Mouse (Mus musculus) limb, embryonic 12.5 days (tissue): ENCODE measurements around the gene Erc1. TPM values are rescaled to one million over a fixed set of nuclear protein-coding genes. Genes with fewer than 3 reads are reported as not detected.

Experiments
- ATAC-seq: fragments of 200-750 bp; cut with Nextera tagmentation; 2 replicates; pipeline ENCODE4 v1.8.0; 2017; ENCODE audit warnings: low read depth, moderate TSS enrichment; ENCODE audit not compliant: insufficient number of reproducible peaks, insufficient read depth, low FRiP score, low TSS enrichment
- H3K27ac ChIP-seq: fragments of 300-500 bp; sonication (generic); 2 replicates; pipeline ENCODE4 v1.5.1; 2016; ENCODE audit warnings: mild to moderate bottlenecking, moderate library complexity
- H3K27me3 ChIP-seq: fragments of 300-500 bp; sonication (generic); 2 replicates; pipeline ENCODE4 v1.6.1; 2016; ENCODE audit warnings: mild to moderate bottlenecking, moderate library complexity
- H3K36me3 ChIP-seq: fragments of 300-500 bp; sonication (generic); 2 replicates; pipeline ENCODE4 v1.6.1; 2016; ENCODE audit warnings: mild to moderate bottlenecking, moderate library complexity
- H3K4me1 ChIP-seq: fragments of 300-500 bp; sonication (generic); replicated peaks from 2 replicates; pipeline ENCODE4 v1.6.1; 2016
- H3K4me2 ChIP-seq: fragments of 300-500 bp; sonication (generic); 2 replicates; pipeline ENCODE4 v1.6.1; 2016; ENCODE audit warnings: mild to moderate bottlenecking, moderate library complexity
- H3K4me3 ChIP-seq: fragments of 300-500 bp; sonication (generic); replicated peaks from 2 replicates; pipeline ENCODE4 v1.5.1; 2016; ENCODE audit warnings: mild to moderate bottlenecking
- H3K9ac ChIP-seq: fragments of 300-500 bp; sonication (generic); replicated peaks from 2 replicates; pipeline ENCODE4 v1.6.1; 2016; ENCODE audit warnings: mild to moderate bottlenecking, moderate library complexity
- H3K9me3 ChIP-seq: fragments of 300-500 bp; sonication (generic); 2 replicates; pipeline ENCODE4 v1.6.1; 2016; ENCODE audit warnings: mild to moderate bottlenecking, moderate library complexity
- WGBS: fragments of 180-500 bp; shearing (Covaris S2); methylation state at CpG from one replicate; pipeline ENCODE4 v1.1.7; 2016; 5-methylcytosine and 5-hydroxymethylcytosine counted together
- polyA plus RNA-seq: library from polyadenylated mRNA; unstranded; fragments of >200 nt; fragmentation: Nextera tagmentation; extraction: Ambion mirVana; gene quantifications from 2 replicates; pipeline ENCODE4 v1.2.1, GENCODE M21; 2016

The Erc1 gene
- polyA plus RNA-seq, 1 experiment from 2014 or later, result 34.6 TPM

- ATAC-seq, result no peak
- WGBS, result 42% methylated on average over 7 of the region's 7 CpGs
- no peak overlapping the region for H3K9ac ChIP-seq
Observed at GRCm38 (mm10) chr6:119558855-119559254, 289.1 kb downstream of the Erc1 start.

GRCm38 (mm10) chr6:119554439-119554838 lies 293.5 kb downstream of the Erc1 start:
- WGBS, result 76% methylated on average over 8 of the region's 8 CpGs
- Histone ChIP-seq H3K9ac (no peak overlapping the region), H3K9me3 (no peaks in the 10 kb centered on the region), H3K4me2 (no peak overlapping the region), H3K27ac (no peak overlapping the region), H3K27me3 (no peaks in the 10 kb centered on the region), H3K36me3 (no peaks in the 10 kb centered on the region), H3K4me3 (no peak overlapping the region), H3K4me1 (0 out of 2 replicates have a peak, but pooled peaks cover 7% of the 10 kb centered on the region)
- ATAC-seq, result no peak

More at GRCm38 (mm10) chr6:119558855-119559254, 289.1 kb downstream of the Erc1 start:
- H3K4me3 ChIP-seq, result no peak overlapping the region
- no peaks in the 10 kb centered on the region for H3K36me3 ChIP-seq
- no peaks in the 10 kb centered on the region for H3K9me3 ChIP-seq
- H3K4me2 ChIP-seq, result no peak overlapping the region
- H3K27ac ChIP-seq, result no peak overlapping the region
- peaks cover 5% of the 10 kb centered on the region; the same call in 1 of the 2 replicates for H3K4me1 ChIP-seq
- no peaks in the 10 kb centered on the region for H3K27me3 ChIP-seq

GRCm38 (mm10) chr6:119544518-119544864 lies 303.5 kb downstream of the Erc1 start:
- Histone ChIP-seq H3K4me2 (peak overlapping the region; percentile 84), H3K4me3 (peak overlapping the region; percentile 87), H3K4me1 (peaks cover 27% of the 10 kb centered on the region), H3K27me3 (peaks cover 4% of the 10 kb centered on the region; the same call in 1 of the 2 replicates), H3K9ac (peak overlapping the region; percentile 93), H3K9me3 (0 out of 2 replicates have a peak, but pooled peaks cover 3% of the 10 kb centered on the region), H3K27ac (peak overlapping the region; percentile 56; the same call in 1 of the 2 replicates), H3K36me3 (no peaks in the 10 kb centered on the region)
- ATAC-seq, result peak; percentile 48
- under 1% methylated on average over 14 of the region's 14 CpGs for WGBS

- peak; percentile 70 for ATAC-seq
- Histone ChIP-seq H3K4me1 (peaks cover 27% of the 10 kb centered on the region), H3K4me3 (peak within 1 kb of the TSS; percentile 87), H3K4me2 (peak within 1 kb of the TSS; percentile 84), H3K36me3 (no peaks in the 10 kb centered on the region), H3K9me3 (0 out of 2 replicates have a peak, but pooled peaks cover 3% of the 10 kb centered on the region), H3K27me3 (peaks cover 4% of the 10 kb centered on the region; the same call in 1 of the 2 replicates), H3K9ac (peak within 1 kb of the TSS; percentile 93), H3K27ac (peak within 1 kb of the TSS; percentile 78)
- WGBS, result under 1% methylated on average over 88 of the region's 120 CpGs
Observed at GRCm38 (mm10) chr6:119543803-119544517, 304.0 kb downstream of the Erc1 start, which contains the start of gene Wnt5b. Gene Wnt5b (minus strand): TSS chr6:119544347.

GRCm38 (mm10) chr6:119543456-119543802 lies 304.5 kb downstream of the Erc1 start:
- Histone ChIP-seq H3K4me1 (peaks cover 27% of the 10 kb centered on the region), H3K4me2 (peak overlapping the region; percentile 84), H3K9me3 (0 out of 2 replicates have a peak, but pooled peaks cover under 1% of the 10 kb centered on the region), H3K4me3 (peak overlapping the region; percentile 87), H3K9ac (peak overlapping the region; percentile 93), H3K36me3 (no peaks in the 10 kb centered on the region), H3K27ac (peak overlapping the region; percentile 78; the same call in 1 of the 2 replicates), H3K27me3 (peaks cover 4% of the 10 kb centered on the region; the same call in 1 of the 2 replicates)
- ATAC-seq, result no peak
- WGBS, result under 1% methylated on average over 30 of the region's 30 CpGs

- no peak overlapping the region for H3K27ac ChIP-seq
- no peaks in the 10 kb centered on the region for H3K27me3 ChIP-seq
- H3K4me3 ChIP-seq, result no peak overlapping the region
- H3K9me3 ChIP-seq, result no peaks in the 10 kb centered on the region
- 88% methylated on average over 12 of the region's 12 CpGs for WGBS
- no peak overlapping the region for H3K4me2 ChIP-seq
- H3K9ac ChIP-seq, result no peak overlapping the region
- ATAC-seq, result no peak
- H3K36me3 ChIP-seq, result no peaks in the 10 kb centered on the region
- H3K4me1 ChIP-seq, result peaks cover 8% of the 10 kb centered on the region
Observed at GRCm38 (mm10) chr6:119535867-119536266, 312.1 kb downstream of the Erc1 start.

GRCm38 (mm10) chr6:119533170-119533709 lies 314.7 kb downstream of the Erc1 start:
- Histone ChIP-seq H3K27ac (no peak overlapping the region), H3K4me2 (no peak overlapping the region), H3K27me3 (no peaks in the 10 kb centered on the region), H3K4me3 (no peak overlapping the region), H3K36me3 (no peaks in the 10 kb centered on the region), H3K9ac (no peak overlapping the region), H3K4me1 (0 out of 2 replicates have a peak, but pooled peaks cover 7% of the 10 kb centered on the region), H3K9me3 (no peaks in the 10 kb centered on the region)
- WGBS, result 84% methylated on average over 9 of the region's 9 CpGs
- no peak for ATAC-seq

- no peak overlapping the region for H3K9ac ChIP-seq
- H3K27me3 ChIP-seq, result no peaks in the 10 kb centered on the region
- WGBS, result 83% methylated on average over 3 of the region's 3 CpGs
- H3K9me3 ChIP-seq, result no peaks in the 10 kb centered on the region
- ATAC-seq, result no peak
- H3K36me3 ChIP-seq, result no peaks in the 10 kb centered on the region
- no peak overlapping the region for H3K4me2 ChIP-seq
- no peak overlapping the region for H3K27ac ChIP-seq
- H3K4me1 ChIP-seq, result peaks cover 2% of the 10 kb centered on the region; the same call in 1 of the 2 replicates
- no peak overlapping the region for H3K4me3 ChIP-seq
Observed at GRCm38 (mm10) chr6:119529659-119530058, 318.3 kb downstream of the Erc1 start.

GRCm38 (mm10) chr6:119526498-119526897 lies 321.5 kb downstream of the Erc1 start:
- no peak overlapping the region for H3K4me2 ChIP-seq

GRCm38 (mm10) chr6:119521931-119522391 lies 326.0 kb downstream of the Erc1 start:
- Histone ChIP-seq H3K27ac (no peak overlapping the region), H3K4me1 (peaks cover 20% of the 10 kb centered on the region), H3K36me3 (no peaks in the 10 kb centered on the region), H3K27me3 (no peaks in the 10 kb centered on the region), H3K9ac (no peak overlapping the region; the same call in 1 of the 2 replicates), H3K4me2 (no peak overlapping the region), H3K9me3 (no peaks in the 10 kb centered on the region), H3K4me3 (no peak overlapping the region)
- 37% methylated on average over 3 of the region's 3 CpGs for WGBS
- ATAC-seq, result no peak

More at GRCm38 (mm10) chr6:119526498-119526897, 321.5 kb downstream of the Erc1 start:
- no peak overlapping the region for H3K4me3 ChIP-seq
- H3K9me3 ChIP-seq, result no peaks in the 10 kb centered on the region
- no peaks in the 10 kb centered on the region for H3K27me3 ChIP-seq
- peaks cover 23% of the 10 kb centered on the region for H3K4me1 ChIP-seq
- ATAC-seq, result no peak
- no peak overlapping the region for H3K9ac ChIP-seq
- H3K36me3 ChIP-seq, result no peaks in the 10 kb centered on the region
- 77% methylated on average over 5 of the region's 5 CpGs for WGBS
- no peak overlapping the region for H3K27ac ChIP-seq

GRCm38 (mm10) chr6:119521482-119521900 lies 326.5 kb downstream of the Erc1 start:
- Histone ChIP-seq H3K4me3 (no peak overlapping the region), H3K9me3 (peaks cover under 1% of the 10 kb centered on the region; the same call in 1 of the 2 replicates), H3K36me3 (0 out of 2 replicates have a peak, but pooled peaks cover under 1% of the 10 kb centered on the region), H3K4me2 (no peak overlapping the region), H3K27me3 (no peaks in the 10 kb centered on the region), H3K27ac (no peak overlapping the region), H3K4me1 (peaks cover 20% of the 10 kb centered on the region), H3K9ac (no peak overlapping the region; the same call in 1 of the 2 replicates)
- 81% methylated on average over 3 of the region's 3 CpGs for WGBS
- no peak for ATAC-seq
